Mouse (Mus musculus): Measurements from ENCODE around the gene Adgrg3. TPM values are rescaled to one million over a fixed set of nuclear protein-coding genes. Genes with fewer than 3 reads are reported as not detected.

Gene Adgrg3
- polyA plus RNA-seq, 1 experiment from 2014 or later, result 3.6 TPM

DNA sequence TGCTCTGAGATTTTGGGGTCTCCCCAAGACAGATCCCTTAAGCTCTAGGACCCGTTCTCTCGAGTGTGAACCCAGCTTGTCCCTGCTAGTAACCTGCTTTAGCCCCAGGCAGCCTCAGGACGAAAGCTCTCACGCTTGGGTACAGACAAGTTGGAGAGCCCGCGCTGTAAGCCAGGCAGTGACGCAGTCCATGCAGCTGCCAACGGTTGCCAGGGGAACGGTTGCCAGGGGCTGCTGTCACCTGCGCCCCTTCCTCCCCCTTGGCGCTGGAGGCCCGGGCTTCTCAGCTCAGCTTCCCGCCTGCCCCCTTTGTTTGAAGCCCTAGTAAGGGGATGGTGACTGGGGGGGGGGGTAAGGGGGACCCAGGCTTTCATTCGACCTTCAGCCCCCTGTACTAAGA lies 23.5 kb upstream of the Adgrg3 start:
- H3K9me3 ChIP-seq, result no peaks in the 10 kb centered on the region
- H3K4me3 ChIP-seq, result no peak overlapping the region
- H3K27ac ChIP-seq, result peak overlapping the region; percentile 13; the same call in 1 of the 2 replicates
- 3% methylated on average over 14 of the region's 14 CpGs for WGBS
- H3K4me1 ChIP-seq, result peaks cover 55% of the 10 kb centered on the region
- no peaks in the 10 kb centered on the region for H3K36me3 ChIP-seq
- no peaks in the 10 kb centered on the region for H3K27me3 ChIP-seq
- H3K9ac ChIP-seq, result no peak overlapping the region
- H3K4me2 ChIP-seq, result no peak overlapping the region; the same call in 1 of the 2 replicates
- ATAC-seq (ENCODE audit: insufficient number of reproducible peaks, low FRiP score, low TSS enrichment, low read depth), result no peak

DNA sequence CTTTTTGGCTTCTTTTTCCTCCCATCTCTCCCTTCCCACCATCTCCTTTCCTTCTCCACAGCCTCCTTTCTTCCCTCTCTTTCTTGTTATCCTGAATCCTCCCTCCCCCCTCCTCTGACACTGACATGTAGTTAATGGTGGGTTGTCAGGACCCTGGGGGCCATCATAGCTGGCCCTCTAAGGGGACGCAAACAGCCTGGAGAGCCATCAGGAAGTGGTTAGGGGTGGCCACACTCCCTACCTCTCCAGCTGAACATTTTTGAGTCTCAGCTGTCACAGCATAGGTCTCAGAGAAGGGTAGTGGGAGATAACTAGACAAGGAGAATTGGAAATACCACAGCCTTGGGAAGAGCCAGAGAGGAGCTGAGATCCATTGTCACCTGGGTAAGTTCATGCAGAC lies 23.0 kb upstream of the Adgrg3 start:
- WGBS, result 28% methylated on average over 1 of the region's 1 CpGs
- Histone ChIP-seq H3K27me3 (no peaks in the 10 kb centered on the region), H3K9ac (no peak overlapping the region), H3K27ac (peak overlapping the region; percentile 13; the same call in 1 of the 2 replicates), H3K4me2 (no peak overlapping the region), H3K4me3 (no peak overlapping the region), H3K4me1 (peaks cover 60% of the 10 kb centered on the region), H3K9me3 (no peaks in the 10 kb centered on the region), H3K36me3 (no peaks in the 10 kb centered on the region)
- no peak for ATAC-seq (ENCODE audit: insufficient number of reproducible peaks, low FRiP score, low TSS enrichment, low read depth)

DNA sequence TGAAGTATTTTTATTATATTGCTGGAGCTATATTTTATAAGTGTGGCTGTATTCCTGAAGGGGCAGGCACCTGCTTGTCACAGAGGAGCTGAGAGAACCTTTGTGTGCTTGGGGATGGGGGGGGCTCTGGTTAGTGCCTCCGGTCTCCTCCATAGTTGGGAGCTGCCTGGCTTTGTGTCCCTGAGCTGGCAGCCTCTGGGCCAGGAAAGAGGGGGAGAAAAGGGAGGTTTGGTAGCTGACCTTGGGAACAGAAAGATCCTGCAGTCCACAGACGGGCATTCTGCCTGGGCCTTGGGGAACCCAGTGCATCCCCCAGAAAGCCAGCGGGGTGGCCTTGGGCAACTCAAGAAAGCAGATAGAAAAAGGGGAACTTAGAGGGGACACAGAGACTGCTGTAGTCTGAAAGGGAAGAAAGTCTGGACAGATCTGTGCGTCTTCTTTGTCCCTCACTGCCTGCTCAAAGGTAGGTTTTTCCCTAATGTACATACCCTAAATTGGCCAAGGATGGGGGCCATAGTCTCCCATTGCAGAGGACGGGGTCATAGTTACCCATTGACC lies 22.1 kb upstream of the Adgrg3 start:
- no peak for ATAC-seq (ENCODE audit: insufficient number of reproducible peaks, low FRiP score, low TSS enrichment, low read depth)
- Histone ChIP-seq H3K27ac (no peak overlapping the region), H3K9me3 (no peaks in the 10 kb centered on the region), H3K27me3 (no peaks in the 10 kb centered on the region), H3K36me3 (no peaks in the 10 kb centered on the region), H3K4me2 (no peak overlapping the region), H3K4me1 (peaks cover 64% of the 10 kb centered on the region), H3K9ac (no peak overlapping the region), H3K4me3 (no peak overlapping the region)
- WGBS, result 70% methylated on average over 5 of the region's 5 CpGs

DNA sequence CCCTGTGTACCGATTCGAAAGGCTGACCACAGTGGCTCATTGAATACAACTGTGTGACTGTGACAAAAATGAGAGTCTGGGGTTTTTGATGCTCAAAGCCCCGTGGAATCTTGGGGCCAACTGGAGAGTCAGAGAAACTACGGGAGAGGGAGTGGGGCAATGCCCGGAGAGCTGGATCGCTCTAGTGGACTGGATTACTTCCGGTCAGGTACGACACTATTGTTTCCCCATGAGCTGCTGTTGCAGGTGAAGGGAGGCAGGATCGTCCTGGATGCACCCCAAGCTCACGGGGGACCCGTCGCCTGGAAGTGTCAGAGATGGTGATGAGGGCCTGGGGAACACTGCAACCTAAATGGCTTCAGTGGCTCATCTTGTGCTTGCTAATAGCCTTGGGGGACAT lies 21.5 kb upstream of the Adgrg3 start:
- Histone ChIP-seq H3K4me2 (no peak overlapping the region), H3K9me3 (no peaks in the 10 kb centered on the region), H3K36me3 (no peaks in the 10 kb centered on the region), H3K27ac (no peak overlapping the region), H3K4me1 (peaks cover 65% of the 10 kb centered on the region), H3K4me3 (no peak overlapping the region), H3K27me3 (no peaks in the 10 kb centered on the region), H3K9ac (no peak overlapping the region)
- ATAC-seq (ENCODE audit: insufficient number of reproducible peaks, low FRiP score, low TSS enrichment, low read depth), result no peak
- WGBS, result 70% methylated on average over 12 of the region's 12 CpGs

DNA sequence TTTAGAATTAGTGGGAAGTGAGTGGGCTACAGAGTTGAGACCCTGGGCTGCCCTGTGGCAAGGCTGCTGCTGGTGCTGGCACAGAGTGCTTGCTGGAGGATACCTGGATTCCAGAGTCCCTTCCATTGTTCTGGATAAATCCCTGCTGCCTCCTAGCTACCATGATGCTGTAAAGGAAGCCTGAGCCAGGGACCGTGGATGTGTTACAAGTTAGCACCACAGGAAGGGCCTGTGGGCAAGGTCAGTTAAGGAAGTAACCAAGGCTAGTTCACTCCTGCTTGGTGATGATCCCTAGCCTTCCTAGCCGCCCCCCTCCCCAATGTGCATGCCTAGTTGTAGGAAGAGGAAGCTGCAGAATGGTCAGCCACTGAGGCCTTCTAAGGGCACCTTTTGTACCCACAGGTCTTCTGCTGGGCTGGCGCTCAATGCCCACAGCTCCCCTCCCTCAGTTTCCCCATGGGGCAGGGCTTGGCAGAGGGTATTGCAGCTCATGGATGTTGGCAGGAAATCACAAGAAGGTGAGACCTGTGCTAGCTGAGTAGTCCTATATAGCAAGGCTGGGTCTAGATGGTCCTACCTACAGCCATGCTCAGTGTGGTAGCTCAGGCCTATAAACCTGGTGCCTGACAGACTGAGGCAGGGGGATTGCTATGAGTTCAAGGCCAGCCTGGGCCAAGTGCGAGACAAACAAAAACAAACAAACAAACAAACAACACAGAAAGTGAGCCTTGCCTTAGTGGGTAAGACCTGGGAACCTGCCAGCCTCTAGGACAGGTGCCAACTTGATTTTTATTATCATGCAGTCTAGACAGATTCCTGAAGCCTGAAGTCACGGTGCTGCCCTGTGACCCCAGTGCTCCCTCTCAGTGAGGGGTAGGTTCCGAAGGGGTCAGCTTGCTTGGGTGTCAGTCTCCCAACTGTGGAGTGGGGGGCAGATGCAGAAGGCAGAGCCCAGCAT lies 20.3 kb upstream of the Adgrg3 start:
- Histone ChIP-seq H3K4me2 (no peak overlapping the region), H3K27me3 (no peaks in the 10 kb centered on the region), H3K4me3 (no peak overlapping the region), H3K9me3 (no peaks in the 10 kb centered on the region), H3K9ac (no peak overlapping the region), H3K36me3 (no peaks in the 10 kb centered on the region), H3K4me1 (peaks cover 57% of the 10 kb centered on the region), H3K27ac (no peak overlapping the region)
- 56% methylated on average over 6 of the region's 6 CpGs for WGBS
- no peak for ATAC-seq (ENCODE audit: insufficient number of reproducible peaks, low FRiP score, low TSS enrichment, low read depth)

DNA sequence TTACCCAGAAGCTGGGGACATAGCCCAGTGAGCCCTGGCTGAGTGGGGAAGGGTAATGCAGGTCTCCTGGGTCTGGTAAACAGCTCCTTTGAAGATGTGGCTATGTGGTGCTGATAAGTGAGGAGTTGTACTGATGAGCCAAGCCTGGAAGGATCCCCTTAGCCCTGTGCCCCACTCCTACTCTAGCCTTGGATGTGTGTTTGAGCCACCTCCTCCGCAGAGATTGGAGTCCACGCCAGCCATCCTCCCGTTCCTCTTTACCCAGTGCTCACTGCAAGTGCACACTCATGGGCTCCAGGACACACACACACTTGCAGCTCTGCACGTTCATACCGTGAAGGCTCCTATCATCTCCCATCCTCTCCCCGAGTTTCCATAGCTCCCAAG lies 19.6 kb upstream of the Adgrg3 start:
- Histone ChIP-seq H3K27ac (no peak overlapping the region), H3K4me1 (peaks cover 54% of the 10 kb centered on the region)

DNA sequence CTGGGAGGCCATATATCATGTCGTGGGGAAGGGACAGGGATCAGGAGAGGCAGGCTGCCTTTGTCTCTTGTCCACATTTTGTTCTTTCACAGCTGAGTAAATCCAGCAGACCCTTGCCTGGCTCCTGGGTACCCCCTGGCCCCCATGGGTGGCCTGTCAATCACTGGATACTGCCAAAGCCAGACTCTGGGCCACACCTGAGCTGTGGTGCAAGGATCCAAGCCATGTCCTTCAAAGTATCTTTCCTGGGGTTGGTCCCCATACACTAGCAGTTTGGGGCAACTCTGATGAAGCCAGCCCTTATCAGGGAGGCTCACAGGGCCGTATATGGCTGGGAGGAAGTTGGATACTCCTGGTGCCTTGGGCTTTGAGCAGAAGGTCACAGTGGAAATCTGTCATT lies 19.1 kb upstream of the Adgrg3 start:
- Histone ChIP-seq H3K27ac (no peak overlapping the region), H3K4me2 (no peak overlapping the region), H3K4me1 (peaks cover 49% of the 10 kb centered on the region), H3K9ac (no peak overlapping the region), H3K9me3 (no peaks in the 10 kb centered on the region), H3K36me3 (no peaks in the 10 kb centered on the region), H3K4me3 (no peak overlapping the region), H3K27me3 (no peaks in the 10 kb centered on the region)
- no peak for ATAC-seq (ENCODE audit: insufficient number of reproducible peaks, low FRiP score, low TSS enrichment, low read depth)
- 75% methylated on average over 2 of the region's 2 CpGs for WGBS

More for the DNA sequence above, 19.6 kb upstream of the Adgrg3 start:
- no peak overlapping the region for H3K9ac ChIP-seq
- H3K27me3 ChIP-seq, result no peaks in the 10 kb centered on the region
- no peaks in the 10 kb centered on the region for H3K36me3 ChIP-seq
- ATAC-seq (ENCODE audit: insufficient number of reproducible peaks, low FRiP score, low TSS enrichment, low read depth), result no peak
- no peaks in the 10 kb centered on the region for H3K9me3 ChIP-seq
- no peak overlapping the region for H3K4me3 ChIP-seq
- H3K4me2 ChIP-seq, result no peak overlapping the region
- WGBS, result 77% methylated on average over 6 of the region's 6 CpGs

DNA sequence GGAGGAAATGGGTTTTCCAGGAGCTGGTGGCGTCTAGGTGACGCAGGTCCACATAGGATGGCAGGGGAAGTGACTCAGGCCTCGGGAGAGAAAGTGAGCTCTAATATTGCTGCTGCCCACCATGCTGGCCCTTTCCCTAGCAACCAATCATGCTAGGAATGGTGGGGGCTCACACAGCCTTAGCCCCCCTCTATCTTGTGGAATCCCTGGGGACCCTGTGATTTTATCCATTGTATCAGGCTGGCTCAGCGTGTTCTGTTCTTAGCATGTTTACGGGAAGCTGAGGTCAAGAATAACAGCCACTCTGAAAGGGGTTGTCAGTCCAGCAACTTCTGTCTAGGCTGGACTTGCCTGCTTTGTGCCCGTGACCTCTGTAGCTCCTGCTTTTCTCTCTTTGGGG lies 18.5 kb upstream of the Adgrg3 start:
- 59% methylated on average over 6 of the region's 6 CpGs for WGBS
- ATAC-seq (ENCODE audit: insufficient number of reproducible peaks, low FRiP score, low TSS enrichment, low read depth), result no peak; the same call in 1 of the 2 replicates
- H3K4me1 ChIP-seq, result peaks cover 43% of the 10 kb centered on the region
- peak overlapping the region; percentile 54 for H3K27ac ChIP-seq
- no peak overlapping the region for H3K4me2 ChIP-seq
- H3K9ac ChIP-seq, result no peak overlapping the region
- no peaks in the 10 kb centered on the region for H3K36me3 ChIP-seq
- H3K4me3 ChIP-seq, result no peak overlapping the region
- no peaks in the 10 kb centered on the region for H3K27me3 ChIP-seq
- H3K9me3 ChIP-seq, result no peaks in the 10 kb centered on the region

DNA sequence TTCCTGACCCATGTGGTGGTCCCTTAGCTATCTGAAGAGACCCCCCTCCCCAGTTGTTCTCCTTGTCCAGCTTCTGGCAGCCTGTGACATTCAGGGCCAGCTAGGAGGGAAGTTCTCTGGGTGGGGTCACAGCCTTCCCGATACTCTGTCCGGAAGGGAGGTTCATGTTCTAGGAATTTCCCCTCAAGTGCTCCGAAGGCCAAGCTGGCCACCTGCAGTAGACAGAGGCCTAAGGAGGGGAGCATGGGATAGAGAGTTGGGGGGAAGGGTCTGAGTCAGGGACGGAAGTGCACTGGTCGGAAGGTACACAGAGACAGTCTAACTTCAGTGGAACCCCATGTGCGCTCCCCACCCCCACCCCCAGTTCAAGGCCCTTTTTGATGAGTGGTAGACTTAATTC lies 17.5 kb upstream of the Adgrg3 start:
- peaks cover 35% of the 10 kb centered on the region for H3K4me1 ChIP-seq
- H3K4me2 ChIP-seq, result no peak overlapping the region
- no peak overlapping the region for H3K27ac ChIP-seq
- no peak overlapping the region for H3K9ac ChIP-seq
- ATAC-seq (ENCODE audit: insufficient number of reproducible peaks, low FRiP score, low TSS enrichment, low read depth), result no peak
- no peak overlapping the region for H3K4me3 ChIP-seq
- no peaks in the 10 kb centered on the region for H3K36me3 ChIP-seq
- WGBS, result 42% methylated on average over 6 of the region's 6 CpGs
- H3K27me3 ChIP-seq, result no peaks in the 10 kb centered on the region
- no peaks in the 10 kb centered on the region for H3K9me3 ChIP-seq

DNA sequence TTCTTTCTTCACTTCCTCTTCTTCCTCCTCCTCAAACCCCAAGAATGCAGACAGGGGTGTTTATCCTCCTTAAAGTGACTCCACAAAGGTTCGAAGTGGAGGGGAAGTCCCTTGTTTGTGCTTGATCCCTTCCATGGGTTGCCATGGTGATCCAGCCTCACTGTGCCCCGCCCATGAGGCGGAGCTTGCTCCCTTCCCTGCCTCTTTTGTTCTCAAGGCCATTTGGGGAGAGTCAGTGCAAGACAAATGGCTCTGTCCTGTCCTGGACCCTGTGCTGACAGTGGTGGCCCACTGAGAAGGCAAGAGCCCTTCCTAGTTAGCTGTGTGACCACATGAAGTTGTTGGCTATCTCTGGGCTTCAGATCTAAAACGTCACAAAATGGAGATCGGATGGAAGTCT lies 16.8 kb upstream of the Adgrg3 start:
- Histone ChIP-seq H3K36me3 (0 out of 2 replicates have a peak, but pooled peaks cover 1% of the 10 kb centered on the region), H3K4me2 (no peak overlapping the region), H3K27me3 (no peaks in the 10 kb centered on the region), H3K9me3 (no peaks in the 10 kb centered on the region), H3K9ac (no peak overlapping the region), H3K4me3 (no peak overlapping the region), H3K27ac (0 out of 2 replicates have a peak overlapping the region, but pooled peaks have one; percentile 5), H3K4me1 (peaks cover 35% of the 10 kb centered on the region)
- no peak for ATAC-seq (ENCODE audit: insufficient number of reproducible peaks, low FRiP score, low TSS enrichment, low read depth)
- WGBS, result 28% methylated on average over 5 of the region's 5 CpGs

GRCm38 (mm10) chr8:95001165-95001564 lies 16.3 kb upstream of the Adgrg3 start:
- no peak overlapping the region for H3K9ac ChIP-seq
- no peak overlapping the region for H3K27ac ChIP-seq
- 70% methylated on average over 5 of the region's 5 CpGs for WGBS
- no peak for ATAC-seq (ENCODE audit: insufficient number of reproducible peaks, low FRiP score, low TSS enrichment, low read depth)
- H3K36me3 ChIP-seq, result 0 out of 2 replicates have a peak, but pooled peaks cover 2% of the 10 kb centered on the region
- H3K9me3 ChIP-seq, result no peaks in the 10 kb centered on the region
- H3K27me3 ChIP-seq, result no peaks in the 10 kb centered on the region
- H3K4me1 ChIP-seq, result peaks cover 35% of the 10 kb centered on the region
- no peak overlapping the region for H3K4me3 ChIP-seq
- H3K4me2 ChIP-seq, result no peak overlapping the region

DNA sequence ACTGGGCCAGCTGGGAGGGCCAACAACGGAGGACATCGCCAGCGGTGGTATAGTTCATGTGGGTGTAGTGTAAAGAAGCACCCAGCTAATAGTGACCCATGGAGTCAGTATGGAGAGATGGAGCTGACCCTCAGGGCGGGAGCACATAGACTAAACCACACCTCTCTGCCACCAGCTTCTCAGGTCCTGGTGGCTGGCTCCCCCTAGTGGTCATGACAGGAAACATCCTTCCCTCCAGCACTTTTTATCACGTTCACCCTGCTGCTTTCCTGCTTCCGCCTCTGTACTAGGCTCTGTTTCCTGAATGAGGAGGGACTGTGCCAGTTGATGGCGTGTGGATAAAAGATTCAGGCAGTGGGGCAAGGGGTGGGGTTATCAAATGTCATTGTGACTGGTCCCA lies 15.8 kb upstream of the Adgrg3 start:
- 0 out of 2 replicates have a peak, but pooled peaks cover 2% of the 10 kb centered on the region for H3K36me3 ChIP-seq
- no peaks in the 10 kb centered on the region for H3K9me3 ChIP-seq
- H3K4me1 ChIP-seq, result peaks cover 35% of the 10 kb centered on the region
- H3K4me2 ChIP-seq, result no peak overlapping the region
- H3K9ac ChIP-seq, result no peak overlapping the region
- H3K4me3 ChIP-seq, result no peak overlapping the region
- H3K27me3 ChIP-seq, result no peaks in the 10 kb centered on the region
- ATAC-seq (ENCODE audit: insufficient number of reproducible peaks, low FRiP score, low TSS enrichment, low read depth), result no peak
- H3K27ac ChIP-seq, result no peak overlapping the region
- WGBS, result 12% methylated on average over 7 of the region's 7 CpGs
